Mouse (Mus musculus): Measurements from ENCODE around the gene Hist1h1a.
A peak's percentile ranks its signal among the peaks of the same experiment; 100 is the strongest.
"Not testable (repeated sequence)": the region's sequence is repeated elsewhere in the genome, so short reads cannot be mapped to it uniquely, and the experiment has no call there.

The Hist1h1a gene

DNA sequence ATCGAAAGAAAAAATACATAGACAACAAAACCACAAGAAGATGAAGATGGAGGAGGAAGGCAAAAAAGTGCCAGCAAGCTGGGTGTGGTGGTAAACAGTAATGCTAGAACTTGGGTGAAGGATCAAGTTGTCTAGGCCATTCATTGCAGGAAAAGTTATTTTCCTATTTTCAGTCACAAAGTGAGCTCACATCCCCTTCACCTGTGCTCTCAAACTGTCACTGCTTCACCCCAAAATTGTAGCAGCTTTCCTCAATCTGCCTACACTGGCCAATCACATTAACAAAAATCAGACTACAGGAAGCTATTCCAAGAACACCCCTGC is 3.6 kb upstream of the Hist1h1a start:
- no peak for DNase-seq (ENCODE audit: extremely low read depth, low read depth)

DNA sequence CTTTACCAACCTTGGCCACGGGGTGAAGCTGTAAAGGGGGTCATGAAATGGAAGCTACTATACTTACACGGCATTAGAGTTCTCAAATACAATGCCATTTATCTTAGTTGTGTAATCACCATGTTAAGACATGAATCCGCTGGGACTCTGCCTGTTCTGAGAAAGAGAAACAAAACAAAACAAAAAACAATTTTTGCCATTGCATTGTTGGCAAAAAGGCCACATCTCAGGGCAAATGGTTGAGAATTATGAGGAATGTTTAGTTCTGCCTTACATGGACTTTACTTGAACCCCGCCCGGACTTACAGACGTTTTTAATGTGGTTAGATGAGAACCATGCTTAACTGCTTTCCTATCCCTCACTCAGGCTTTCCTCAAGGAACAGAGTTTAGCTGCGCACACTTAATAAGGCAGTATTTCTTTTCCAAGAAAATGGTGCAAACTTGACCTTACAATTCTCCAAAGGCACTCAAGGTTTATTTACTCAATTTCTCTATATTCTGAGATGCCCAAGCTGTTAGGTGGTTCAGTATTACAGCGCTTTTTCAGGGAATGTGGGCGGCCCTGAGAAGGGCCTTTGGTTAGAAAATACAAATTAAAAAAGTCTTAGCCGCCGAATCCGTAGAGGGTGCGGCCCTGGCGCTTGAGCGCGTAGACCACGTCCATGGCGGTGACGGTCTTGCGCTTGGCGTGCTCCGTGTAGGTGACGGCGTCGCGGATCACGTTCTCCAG is 3.1 kb upstream of the Hist1h1a start:
- peak; percentile 76 for DNase-seq (ENCODE audit: extremely low read depth, low read depth)

DNA sequence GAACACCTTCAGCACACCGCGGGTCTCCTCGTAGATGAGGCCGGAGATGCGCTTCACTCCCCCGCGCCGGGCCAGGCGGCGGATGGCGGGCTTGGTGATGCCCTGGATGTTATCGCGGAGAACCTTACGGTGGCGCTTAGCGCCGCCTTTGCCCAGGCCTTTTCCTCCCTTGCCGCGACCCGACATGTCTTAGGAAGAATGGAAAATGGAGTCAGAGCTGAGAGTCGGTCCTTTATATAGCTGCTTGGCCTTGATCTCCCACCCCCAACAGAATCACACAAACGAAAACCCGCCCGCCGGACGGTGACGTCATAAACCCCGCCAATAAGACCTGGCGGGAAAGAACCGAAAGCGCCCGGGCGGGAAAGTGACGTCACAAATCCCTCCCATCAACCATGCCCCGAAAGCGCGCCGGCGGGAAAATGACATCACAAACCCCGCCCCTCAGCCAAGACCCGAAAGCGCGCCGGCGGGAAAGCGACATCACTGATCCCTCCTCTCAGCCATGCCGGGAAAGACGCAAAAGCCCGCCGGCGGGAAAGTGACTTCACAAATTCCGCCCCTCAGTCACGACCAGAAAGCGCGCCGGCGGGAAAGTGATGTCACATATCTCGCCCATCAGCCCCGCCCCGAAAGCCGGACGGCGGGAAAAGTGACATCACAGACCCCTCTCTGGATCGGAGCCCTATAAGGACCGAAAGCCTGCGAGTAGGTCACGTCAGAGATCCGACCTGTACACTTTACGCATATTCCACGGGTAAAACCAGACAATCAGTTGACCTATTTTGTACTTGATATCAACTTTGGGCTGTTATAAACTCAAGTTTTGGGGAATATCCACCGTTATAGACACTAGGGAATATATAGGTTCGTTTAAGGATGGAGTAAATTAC is 2.2 kb upstream of the Hist1h1a start, which contains the start of gene Hist1h4a:
Gene Hist1h4a (minus strand): TSS at position 259 of the 893 bp plus-strand sequence.
- DNase-seq (ENCODE audit: extremely low read depth, low read depth) = peak; percentile 90

- DNase-seq (ENCODE audit: extremely low read depth, low read depth) = peak; percentile 97
Measured at GRCm38 (mm10) chr13:23761871-23762821, 1.3 kb upstream of the Hist1h1a start, which contains the start of gene Hist1h3a. Hist1h3a (minus strand) TSS chr13:23762386.

- no peak for DNase-seq (ENCODE audit: extremely low read depth, low read depth)
Measured at GRCm38 (mm10) chr13:23763242-23763585, 252 bp upstream of the Hist1h1a start.

DNA sequence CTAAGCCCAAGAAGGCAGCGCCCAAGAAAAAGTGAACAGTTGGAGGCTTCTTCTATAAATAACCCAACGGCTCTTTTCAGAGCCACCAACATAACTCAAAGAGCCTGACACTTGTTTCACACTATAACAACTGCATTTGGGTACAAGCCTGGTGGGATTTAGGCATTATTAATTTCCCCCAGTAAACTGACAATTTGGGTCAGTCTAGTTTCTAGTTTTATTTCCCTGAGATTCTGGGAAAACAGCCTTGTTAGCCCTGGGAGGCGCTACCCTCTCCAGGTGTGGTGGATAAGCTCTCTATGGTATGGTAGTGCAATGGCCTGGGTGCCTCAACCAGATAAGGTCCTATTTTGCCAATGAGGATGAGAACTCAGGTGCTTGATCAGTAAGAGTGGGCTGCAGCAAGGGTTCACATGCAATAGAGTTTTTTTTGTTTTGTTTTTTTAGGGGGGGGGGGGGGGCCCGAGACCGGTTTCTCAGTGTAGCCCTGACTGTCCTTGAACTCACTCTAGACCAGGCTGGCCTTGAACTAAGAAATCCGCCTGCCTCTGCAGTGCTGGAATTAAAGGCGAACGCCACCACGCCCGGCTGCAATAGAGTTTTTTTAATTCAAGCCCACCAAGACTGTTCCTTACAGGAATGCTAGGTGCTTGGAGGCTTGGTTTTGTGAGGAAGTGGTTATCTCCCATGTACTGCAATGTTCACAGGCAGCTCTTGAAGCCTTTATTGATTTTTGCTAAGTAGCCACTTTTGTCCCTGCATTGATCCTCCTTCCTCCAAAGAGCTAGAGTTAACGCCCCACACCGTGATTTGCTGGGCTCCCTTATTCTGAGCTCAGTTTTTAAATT is 1.1 kb downstream of the Hist1h1a start:
- DNase-seq (ENCODE audit: extremely low read depth, low read depth) = no peak

DNA sequence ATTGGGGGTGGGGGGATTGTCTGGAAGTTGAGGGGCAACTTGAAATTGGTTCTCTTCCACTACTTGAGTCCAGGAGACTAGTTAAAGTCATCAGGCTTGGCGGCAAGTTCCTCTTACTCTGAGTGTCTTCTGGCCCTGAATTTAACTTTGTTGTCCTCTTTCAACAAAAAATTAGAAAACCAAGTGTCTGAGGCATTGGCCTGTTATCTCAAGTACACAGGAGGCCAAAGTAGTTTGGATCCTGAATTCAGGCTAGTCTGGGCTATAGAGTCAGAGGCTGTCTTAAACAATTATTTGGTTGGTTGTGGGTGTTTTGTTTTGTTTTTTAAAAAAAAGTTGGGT is 1.7 kb downstream of the Hist1h1a start:
- peak; percentile 80 for DNase-seq (ENCODE audit: extremely low read depth, low read depth)

- no peak for DNase-seq (ENCODE audit: extremely low read depth, low read depth)
Measured at GRCm38 (mm10) chr13:23766772-23767171, 3.3 kb downstream of the Hist1h1a start.

DNA sequence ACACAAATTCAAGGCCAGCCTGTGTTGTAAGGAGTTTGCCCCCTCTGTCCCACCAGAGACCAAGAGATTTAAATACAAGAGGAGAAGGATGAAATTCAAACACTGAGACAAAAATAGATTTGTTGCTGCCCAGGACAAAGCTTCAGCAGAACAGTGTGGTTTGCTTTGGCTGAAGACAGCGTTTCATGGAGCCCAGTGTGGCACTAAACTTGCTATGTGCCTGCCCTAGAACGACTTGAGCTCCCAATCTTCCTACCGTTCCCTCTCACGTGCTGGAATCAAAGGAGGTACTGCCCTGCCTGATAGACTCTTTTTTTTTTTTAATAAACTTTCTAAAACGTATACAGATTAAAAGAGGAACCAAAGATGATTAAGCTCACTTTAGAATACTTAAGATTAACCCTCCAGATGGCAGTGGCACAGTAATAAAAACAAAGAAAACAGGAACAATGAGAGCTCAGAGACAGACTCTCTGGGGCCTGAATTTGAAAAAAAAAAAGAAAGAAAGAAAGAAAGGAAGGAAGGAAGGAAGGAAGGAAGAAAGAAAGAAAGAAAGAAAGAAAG is 5.5 kb downstream of the Hist1h1a start:
- peak; percentile 74 for DNase-seq (ENCODE audit: extremely low read depth, low read depth)

- not testable (repeated sequence) for DNase-seq (ENCODE audit: extremely low read depth, low read depth)
Measured at GRCm38 (mm10) chr13:23769613-23770012, 6.1 kb downstream of the Hist1h1a start, which contains the start of gene Trim38. Trim38 (plus strand) TSS chr13:23769913.

DNA sequence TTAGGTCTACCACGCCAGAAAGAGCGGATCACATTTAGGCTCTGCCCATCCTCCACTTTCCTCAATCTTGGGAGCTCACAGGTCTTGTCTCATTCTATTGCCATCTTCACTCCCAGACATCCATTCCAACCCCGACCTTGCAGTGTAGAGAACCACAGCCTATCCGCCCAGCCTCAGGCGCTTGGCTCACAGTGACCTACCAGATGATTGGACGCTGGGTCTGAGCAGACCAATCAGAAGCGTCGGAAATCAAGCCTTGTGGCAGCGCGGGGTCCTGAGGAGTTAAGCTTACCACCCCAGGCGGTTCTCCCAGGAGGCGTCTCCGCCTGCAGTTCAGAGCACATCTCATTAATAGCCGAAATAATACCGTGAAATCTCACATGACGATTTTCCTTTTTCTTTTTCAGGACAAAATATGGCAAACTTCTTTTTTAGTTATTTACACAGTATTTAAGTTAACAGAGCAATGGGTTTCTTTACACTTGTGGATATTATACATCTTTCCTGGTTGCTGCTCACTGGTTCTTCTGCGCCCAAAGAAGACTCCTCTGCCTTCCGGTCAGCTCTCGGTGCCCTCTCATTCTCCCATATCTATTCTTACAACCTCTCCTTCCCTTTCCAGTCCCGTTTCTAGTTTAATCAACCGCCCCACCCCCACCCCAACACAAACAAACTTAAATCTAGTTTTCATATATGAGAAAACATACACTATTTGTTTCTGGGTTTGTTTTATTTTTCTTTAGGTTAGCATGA is 9.3 kb downstream of the Hist1h1a start:
- DNase-seq (ENCODE audit: extremely low read depth, low read depth) = peak; percentile 68

- DNase-seq (ENCODE audit: extremely low read depth, low read depth) = no peak
Measured at GRCm38 (mm10) chr13:23778339-23778738, 14.9 kb downstream of the Hist1h1a start.

DNA sequence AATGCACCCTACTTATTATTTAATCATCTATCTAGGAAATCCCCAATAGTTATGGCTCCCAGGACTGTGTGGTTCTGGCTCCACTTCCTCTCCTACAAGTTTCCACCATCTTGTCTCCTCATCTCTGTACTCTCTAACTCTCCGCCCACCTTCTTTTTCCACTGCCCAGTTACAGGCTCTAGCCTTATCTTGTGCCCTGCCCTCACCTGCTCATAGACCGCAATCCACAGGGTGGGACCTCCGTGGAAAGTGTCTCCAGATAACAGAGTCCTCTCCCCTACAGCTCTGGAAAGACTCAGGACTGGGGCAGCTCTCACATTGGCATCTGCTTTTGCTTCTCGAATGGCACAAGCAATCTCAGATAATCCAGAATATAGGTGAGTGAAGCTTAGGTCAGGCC is 15.6 kb downstream of the Hist1h1a start:
- no peak for DNase-seq (ENCODE audit: extremely low read depth, low read depth)

DNA sequence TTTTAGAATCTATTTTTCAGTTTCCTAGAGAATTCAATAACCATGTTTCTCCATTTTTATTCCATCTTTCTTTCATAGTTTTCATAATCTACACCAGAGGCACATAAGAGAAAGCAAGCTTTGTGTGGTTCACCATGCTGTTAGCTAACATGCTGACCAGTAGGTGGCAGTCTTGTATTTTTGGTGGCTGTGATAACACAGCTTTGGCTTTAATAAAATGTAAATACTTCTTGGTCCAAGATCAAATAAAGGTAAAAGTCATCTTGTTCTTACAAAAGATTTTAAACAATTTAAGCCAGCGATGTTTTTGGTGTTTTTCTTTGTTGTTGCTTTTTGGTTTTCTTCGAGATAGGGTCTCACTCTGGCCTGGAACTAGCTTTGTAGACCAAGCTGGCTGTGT is 29.1 kb downstream of the Hist1h1a start:
- DNase-seq (ENCODE audit: extremely low read depth, low read depth) = peak; percentile 53

DNA sequence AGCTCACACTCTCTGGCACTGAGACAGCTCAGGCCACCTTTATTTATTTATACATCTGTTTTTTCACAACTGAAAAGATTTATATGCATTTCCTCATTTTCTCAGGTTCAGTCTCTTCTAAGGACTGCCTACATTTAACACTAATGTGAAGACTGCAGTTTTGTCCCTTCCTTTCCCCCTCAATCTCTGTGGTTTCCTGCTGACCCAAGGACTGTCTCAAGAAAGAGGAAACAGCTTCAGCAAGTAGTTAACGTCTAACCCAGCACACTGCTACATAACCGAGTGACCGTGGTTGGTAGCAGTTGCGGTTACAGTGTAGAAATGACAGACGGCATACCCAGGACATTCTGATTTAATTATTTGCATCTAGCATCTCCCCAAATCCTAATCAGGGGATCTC is 35.9 kb downstream of the Hist1h1a start:
- DNase-seq (ENCODE audit: extremely low read depth, low read depth) = no peak

- DNase-seq (ENCODE audit: extremely low read depth, low read depth) = no peak
Measured at GRCm38 (mm10) chr13:23804532-23804931, 41.1 kb downstream of the Hist1h1a start.

DNA sequence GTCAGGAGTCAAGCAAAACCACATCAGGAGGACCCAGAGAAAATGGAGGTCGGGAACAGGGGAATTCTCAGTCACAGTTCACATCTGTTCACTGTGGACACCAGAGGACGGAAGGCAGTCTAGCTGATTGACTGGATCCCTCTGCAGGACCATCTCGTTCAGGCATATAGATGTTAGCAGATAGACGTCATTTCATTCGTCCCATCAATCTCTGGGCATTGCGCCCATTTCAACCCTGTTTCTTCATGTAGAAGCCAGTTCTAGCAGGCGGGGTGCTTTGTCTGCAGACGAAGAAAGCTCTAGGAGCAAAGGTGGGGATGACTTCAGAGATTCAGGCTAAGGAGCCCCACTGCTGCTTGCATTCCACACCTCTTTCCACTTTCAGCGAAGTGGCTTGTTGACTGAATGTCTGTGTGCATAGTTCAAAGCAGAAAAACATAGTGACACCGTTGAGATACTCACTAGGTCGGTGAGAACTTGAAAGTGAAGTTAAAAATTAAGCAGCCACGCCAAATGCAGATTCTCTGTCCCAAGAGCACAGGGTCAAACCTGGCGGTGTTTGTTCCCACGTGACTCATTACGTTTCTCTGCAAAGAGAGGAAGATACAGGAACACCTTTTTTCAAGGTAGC is 43.1 kb downstream of the Hist1h1a start, which contains the start of gene Slc17a2:
Gene Slc17a2 (plus strand): TSS at position 572 of the 631 bp plus-strand sequence.
- DNase-seq (ENCODE audit: extremely low read depth, low read depth) = no peak
